Mouse (Mus musculus) spleen, adult 2 months (tissue): ENCODE results near the gene Sdk1. TPM values are rescaled to one million over a fixed set of nuclear protein-coding genes. Genes with fewer than 3 reads are reported as not detected.

ENCODE experiments used
- DNase-seq, 2 experiments: peaks; one replicate each; pipeline versions ENCODE4 v3.0.0 to v3.0.0-alpha.2; 2012 to 2021; ENCODE audit warnings: low spot score in 2 of 2, low read depth in 1 of 2
- H3K27ac ChIP-seq: fragments of 200-500 bp; 2 replicates; pipeline ENCODE4 v1.5.1; 2012; ENCODE audit warnings: low read length, inconsistent platforms; ENCODE audit not compliant: insufficient read depth
- H3K27me3 ChIP-seq: fragments of 200-500 bp; 2 replicates; pipeline ENCODE4 v1.6.1; 2012; ENCODE audit warnings: mild to moderate bottlenecking, moderate library complexity, low read length, inconsistent platforms; ENCODE audit not compliant: control insufficient read depth, insufficient read depth
- H3K36me3 ChIP-seq: fragments of 200-500 bp; 2 replicates; pipeline ENCODE4 v1.6.1; 2012; ENCODE audit warnings: mild to moderate bottlenecking, low read length, inconsistent platforms; ENCODE audit not compliant: control insufficient read depth, insufficient read depth
- H3K4me1 ChIP-seq: fragments of 200-500 bp; 2 replicates; pipeline ENCODE4 v1.6.1; 2011; ENCODE audit warnings: inconsistent platforms; ENCODE audit not compliant: control insufficient read depth, insufficient read depth, insufficient read length
- H3K4me3 ChIP-seq: fragments of 200-500 bp; 2 replicates; pipeline ENCODE4 v1.5.1; 2011; ENCODE audit warnings: mild to moderate bottlenecking, inconsistent platforms; ENCODE audit not compliant: insufficient read depth, insufficient read length; ENCODE audit errors: extremely low read depth
- CTCF ChIP-seq: fragments of 200-500 bp; IDR thresholded peaks from 2 replicates; pipeline ENCODE4 v1.5.1; 2011; ENCODE audit warnings: mild to moderate bottlenecking, inconsistent platforms; ENCODE audit not compliant: insufficient read depth, insufficient read length, insufficient replicate concordance; ENCODE audit errors: extremely low read depth
- POLR2A ChIP-seq: fragments of 200-500 bp; IDR thresholded peaks from 2 replicates; pipeline ENCODE4 v1.6.1; 2011; ENCODE audit warnings: low read depth, low read length, inconsistent platforms
- WGBS: fragments of 180-500 bp; shearing (Covaris S2); methylation state at CpG from one replicate; pipeline ENCODE4 v1.1.7; 2018; 5-methylcytosine and 5-hydroxymethylcytosine counted together
- polyA plus RNA-seq: library from polyadenylated mRNA; depleted of rRNA; stranded (reverse); fragments of >200 nt; gene quantifications from 2 replicates; pipeline ENCODE4 v1.2.3, GENCODE M21; 2012

Gene Sdk1
- polyA plus RNA-seq, 1 experiment = 0.62 TPM

DNA sequence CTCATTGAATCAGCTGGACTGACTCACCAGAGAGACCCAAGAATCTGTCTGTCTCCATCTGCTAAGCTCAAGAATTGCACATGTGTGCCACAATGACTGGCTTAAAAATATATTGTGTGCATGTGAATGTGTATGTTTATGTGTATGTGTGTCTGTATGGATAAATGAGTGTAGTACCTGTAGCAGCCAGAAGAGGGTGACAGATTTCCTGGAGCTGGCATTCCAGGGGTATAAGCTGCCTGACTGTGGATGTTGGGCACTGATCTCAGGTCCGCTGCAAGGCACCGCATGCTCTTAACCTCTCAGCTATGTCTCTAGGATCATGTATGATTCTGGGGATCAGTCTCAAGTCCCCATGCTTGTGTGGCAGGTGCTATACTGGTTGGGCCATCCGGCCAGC lies 839.4 kb downstream of the Sdk1 start:
- H3K4me3 ChIP-seq = no peak overlapping the region
- no peak overlapping the region for H3K27ac ChIP-seq
- 88% methylated on average over 3 of the region's 3 CpGs for WGBS
- H3K36me3 ChIP-seq = no peaks in the 10 kb centered on the region
- no peaks in the 10 kb centered on the region for H3K4me1 ChIP-seq
- no peaks in the 10 kb centered on the region for H3K27me3 ChIP-seq
- TF ChIP-seq CTCF (no peak), POLR2A (no peak)
- no peak for DNase-seq

DNA sequence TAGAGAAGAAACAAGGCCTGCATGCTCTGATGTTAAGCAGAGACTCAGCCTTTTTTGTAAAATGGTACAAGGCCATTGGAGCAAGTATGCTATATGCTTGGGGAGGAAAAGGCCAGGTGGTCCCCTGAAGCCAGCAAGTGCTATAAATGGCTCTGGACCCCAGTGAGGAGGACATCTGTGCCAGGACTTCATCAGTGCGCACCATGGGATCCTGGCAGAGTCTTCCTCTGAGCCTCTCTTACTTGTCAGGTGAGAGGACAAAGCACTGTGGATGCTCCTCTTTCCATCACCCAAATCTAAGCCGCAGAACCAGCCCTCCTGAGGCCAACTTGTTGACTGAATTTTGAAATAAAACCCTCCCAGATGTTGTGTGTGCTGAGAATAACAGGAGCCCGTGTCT lies 839.8 kb downstream of the Sdk1 start:
- Histone ChIP-seq H3K36me3 (no peaks in the 10 kb centered on the region), H3K4me3 (no peak overlapping the region), H3K27ac (no peak overlapping the region), H3K4me1 (no peaks in the 10 kb centered on the region), H3K27me3 (no peaks in the 10 kb centered on the region)
- TF ChIP-seq POLR2A (no peak), CTCF (no peak)
- 79% methylated on average over 3 of the region's 3 CpGs for WGBS
- no peak for DNase-seq

DNA sequence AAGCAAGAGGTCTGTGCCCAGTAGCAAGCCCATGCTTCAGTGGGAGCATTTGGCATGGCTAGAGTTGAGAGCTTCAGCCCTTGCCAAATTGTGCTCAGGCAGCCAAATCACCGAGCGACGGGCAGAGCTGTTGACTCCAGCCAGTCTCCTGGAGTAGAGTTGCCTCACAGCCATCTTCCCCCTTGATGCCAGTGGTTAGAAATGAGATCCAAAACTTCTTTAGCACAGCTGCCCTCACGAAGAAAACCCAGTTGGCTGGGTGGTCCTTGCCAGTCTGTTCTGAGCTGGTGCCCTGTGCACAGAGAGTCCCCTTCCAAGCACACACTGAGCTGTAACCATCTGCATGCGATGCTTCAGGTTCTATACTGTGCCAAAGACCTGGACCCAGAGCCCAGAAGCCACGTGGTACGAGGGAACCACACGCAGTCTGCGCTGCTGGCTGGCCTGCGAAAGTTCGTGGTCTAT lies 855.1 kb downstream of the Sdk1 start:
- Histone ChIP-seq H3K4me1 (no peaks in the 10 kb centered on the region), H3K27me3 (no peaks in the 10 kb centered on the region), H3K27ac (no peak overlapping the region), H3K36me3 (no peaks in the 10 kb centered on the region), H3K4me3 (no peak overlapping the region)
- no peak for DNase-seq
- WGBS = 88% methylated on average over 11 of the region's 11 CpGs
- TF ChIP-seq CTCF = no peak
- TF ChIP-seq POLR2A = no peak

DNA sequence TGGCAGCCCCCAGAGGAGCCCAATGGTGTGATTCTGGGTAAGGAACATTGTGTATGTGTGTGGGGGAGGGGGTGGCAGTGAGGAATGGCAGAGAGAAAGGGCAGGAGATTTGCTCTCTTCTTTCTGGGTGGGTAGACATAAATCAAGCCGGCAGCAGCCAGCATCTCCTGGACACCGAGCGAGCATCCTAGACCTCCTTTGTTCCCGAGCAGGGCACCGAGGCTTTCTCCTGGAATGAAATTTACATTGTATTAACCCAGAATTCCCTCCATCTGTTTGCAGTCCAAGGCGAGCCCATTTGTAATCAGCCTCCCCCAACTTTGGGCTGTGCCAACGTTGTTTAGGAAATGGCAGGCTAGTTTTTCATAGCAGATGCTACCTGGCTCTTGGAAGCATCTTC lies 858.9 kb downstream of the Sdk1 start:
- TF ChIP-seq POLR2A (no peak), CTCF (no peak)
- Histone ChIP-seq H3K27me3 (no peaks in the 10 kb centered on the region), H3K36me3 (no peaks in the 10 kb centered on the region), H3K27ac (no peak overlapping the region), H3K4me1 (no peaks in the 10 kb centered on the region), H3K4me3 (no peak overlapping the region)
- no peak for DNase-seq
- WGBS = 87% methylated on average over 7 of the region's 7 CpGs

DNA sequence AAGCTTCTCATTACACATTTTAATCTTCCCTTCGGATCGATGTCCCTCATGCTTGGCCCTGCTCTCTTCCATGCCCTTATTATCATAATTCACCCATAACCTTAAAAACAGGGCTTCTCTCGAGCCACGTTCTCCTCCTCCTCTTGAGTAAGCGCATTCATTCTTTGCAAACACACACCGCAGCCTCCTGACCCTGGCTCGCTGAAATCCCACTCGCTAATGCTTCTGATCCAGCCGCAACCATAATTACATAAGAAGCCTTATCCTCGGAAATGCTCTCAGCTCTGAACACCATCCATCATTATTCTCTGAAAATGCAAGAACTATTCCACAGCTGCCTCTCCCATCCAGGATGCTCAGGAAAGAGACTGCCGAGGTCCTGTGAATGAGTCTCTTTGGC lies 866.1 kb downstream of the Sdk1 start:
- TF ChIP-seq CTCF = no peak
- TF ChIP-seq POLR2A = no peak
- no peak overlapping the region for H3K27ac ChIP-seq
- no peaks in the 10 kb centered on the region for H3K36me3 ChIP-seq
- H3K4me3 ChIP-seq = no peak overlapping the region
- H3K4me1 ChIP-seq = no peaks in the 10 kb centered on the region
- no peak for DNase-seq
- WGBS = 89% methylated on average over 11 of the region's 11 CpGs
- no peaks in the 10 kb centered on the region for H3K27me3 ChIP-seq

DNA sequence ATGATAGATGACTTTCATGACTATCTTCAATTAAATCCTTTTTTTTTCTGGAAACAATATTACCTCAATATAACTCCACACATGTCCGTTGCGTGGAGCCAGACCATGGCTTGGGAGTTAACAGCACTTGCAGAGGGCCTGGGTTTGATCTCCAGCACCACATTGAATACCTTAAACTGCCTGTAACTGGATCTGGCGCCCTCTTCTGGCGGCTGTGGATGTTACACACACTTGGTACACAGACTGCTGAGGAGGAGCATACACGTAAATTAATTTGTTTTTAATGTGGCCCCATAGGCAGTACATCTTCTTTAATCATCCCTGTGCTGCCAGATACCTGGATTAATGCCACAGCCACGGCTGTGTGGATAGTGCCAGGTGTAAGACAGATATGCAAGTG lies 870.7 kb downstream of the Sdk1 start:
- Histone ChIP-seq H3K27ac (no peak overlapping the region), H3K4me1 (no peaks in the 10 kb centered on the region), H3K36me3 (no peaks in the 10 kb centered on the region), H3K27me3 (no peaks in the 10 kb centered on the region), H3K4me3 (no peak overlapping the region)
- TF ChIP-seq POLR2A (no peak), CTCF (no peak)
- WGBS = 90% methylated on average over 6 of the region's 6 CpGs
- DNase-seq = no peak

DNA sequence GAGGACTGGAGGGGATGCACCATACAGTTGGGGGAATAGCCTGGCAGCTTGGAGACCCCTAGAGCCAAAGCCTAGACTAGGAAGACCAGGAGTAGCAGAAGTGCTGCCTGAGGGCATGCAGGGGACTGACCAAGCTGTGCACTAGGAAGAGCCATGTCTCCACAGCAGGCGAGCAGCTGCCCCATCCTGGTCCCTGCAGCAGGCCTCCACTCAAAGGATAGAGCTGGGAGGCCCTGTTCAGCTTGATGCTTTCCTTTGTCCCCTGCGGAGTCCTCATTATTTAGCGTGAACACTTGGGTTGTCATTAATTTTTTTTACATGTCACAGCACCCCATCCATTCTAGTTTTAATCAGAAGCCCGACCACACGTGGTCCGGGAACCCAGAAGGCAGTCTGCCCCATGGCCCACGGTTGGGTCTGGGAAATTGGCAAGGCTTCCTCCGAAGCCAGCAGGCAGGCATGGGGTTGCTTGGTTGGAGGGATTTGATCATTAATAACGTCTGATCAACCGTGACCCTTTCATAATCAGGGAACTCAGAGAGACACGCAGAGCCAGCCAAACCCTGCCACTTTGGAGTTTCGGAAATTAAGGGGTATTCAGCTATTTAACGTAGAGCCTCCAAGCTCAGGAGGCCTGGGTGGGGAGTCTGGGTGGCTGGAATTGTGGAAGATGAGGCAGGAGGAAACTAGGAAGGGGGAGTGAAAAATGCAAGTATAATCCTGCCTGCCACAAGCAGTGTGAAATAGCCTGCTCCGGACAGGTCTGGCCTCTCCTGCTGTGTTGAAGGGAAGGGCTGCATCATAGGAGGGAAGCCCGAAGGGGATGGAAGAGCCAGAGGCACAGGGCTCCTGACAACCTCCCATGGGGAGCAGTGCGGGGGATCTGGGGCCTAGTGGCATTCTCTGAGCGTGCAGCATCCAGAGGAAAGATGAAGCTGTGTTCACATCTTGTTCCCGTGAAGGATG lies 872.2 kb downstream of the Sdk1 start:
- Histone ChIP-seq H3K27ac (no peak overlapping the region), H3K4me3 (no peak overlapping the region), H3K27me3 (no peaks in the 10 kb centered on the region), H3K36me3 (no peaks in the 10 kb centered on the region), H3K4me1 (no peaks in the 10 kb centered on the region)
- DNase-seq = no peak
- TF ChIP-seq CTCF (no peak), POLR2A (no peak)
- 76% methylated on average over 18 of the region's 18 CpGs for WGBS
